Mouse (Mus musculus) thymus, adult 2 months (tissue): ENCODE data around the gene Lnpep. TPM values are rescaled to one million over a fixed set of nuclear protein-coding genes. Genes with fewer than 3 reads are reported as not detected.

Experiments used
- DNase-seq: peaks from one replicate; pipeline ENCODE4 v3.0.0; 2021
- H3K27ac ChIP-seq: fragments of 200-500 bp; 2 replicates; pipeline ENCODE4 v1.5.1; 2012; ENCODE audit warnings: low read length, control low read depth; ENCODE audit not compliant: control insufficient read depth, insufficient read depth
- H3K27me3 ChIP-seq: fragments of 200-500 bp; 2 replicates; pipeline ENCODE4 v1.6.1; 2012; ENCODE audit warnings: mild to moderate bottlenecking, low read length, moderate library complexity, mixed read lengths; ENCODE audit not compliant: control insufficient read depth, insufficient read depth
- H3K36me3 ChIP-seq: fragments of 200-500 bp; 2 replicates; pipeline ENCODE4 v1.6.1; 2012; ENCODE audit warnings: mild to moderate bottlenecking, low read length, moderate library complexity; ENCODE audit not compliant: control insufficient read depth, insufficient read depth
- H3K4me1 ChIP-seq: fragments of 200-500 bp; replicated peaks from 2 replicates; pipeline ENCODE4 v1.6.1; 2012; ENCODE audit warnings: low read length; ENCODE audit not compliant: control insufficient read depth, insufficient read depth
- H3K4me3 ChIP-seq: fragments of 200-500 bp; 2 replicates; pipeline ENCODE4 v1.5.1; 2012; ENCODE audit warnings: mild to moderate bottlenecking, low read length, control low read depth, moderate library complexity; ENCODE audit not compliant: control insufficient read depth, insufficient read depth
- CTCF ChIP-seq: fragments of 200-500 bp; IDR thresholded peaks from 2 replicates; pipeline ENCODE4 v1.5.1; 2012; ENCODE audit warnings: mild to moderate bottlenecking, control low read depth, low read length, moderate library complexity, borderline replicate concordance; ENCODE audit not compliant: control insufficient read depth, poor library complexity, insufficient read depth; ENCODE audit errors: extremely low read depth
- POLR2A ChIP-seq: fragments of 200-500 bp; IDR thresholded peaks from 2 replicates; pipeline ENCODE4 v1.6.1; 2012; ENCODE audit warnings: mild to moderate bottlenecking, low read length, control low read depth, moderate library complexity; ENCODE audit not compliant: control insufficient read depth, poor library complexity, insufficient read depth; ENCODE audit errors: extremely low read depth
- WGBS: fragments of 180-500 bp; shearing (Covaris S2); methylation state at CpG from one replicate; pipeline ENCODE4 v1.1.7; 2018; 5-methylcytosine and 5-hydroxymethylcytosine counted together
- polyA plus RNA-seq: library from polyadenylated mRNA; depleted of rRNA; stranded (reverse); fragments of >200 nt; gene quantifications from 2 replicates; pipeline ENCODE4 v1.2.3, GENCODE M21; 2012

Gene Lnpep
- polyA plus RNA-seq, 1 experiment = 19.4 TPM

- Histone ChIP-seq H3K27ac (no peak overlapping the region), H3K36me3 (peaks cover 15% of the 10 kb centered on the region), H3K4me1 (no peaks in the 10 kb centered on the region), H3K27me3 (no peaks in the 10 kb centered on the region), H3K4me3 (no peak overlapping the region)
- TF ChIP-seq CTCF = no peak
- TF ChIP-seq POLR2A = no peak
- no peak for DNase-seq
- WGBS = 49% methylated on average over 3 of the region's 3 CpGs
Measured at GRCm38 (mm10) chr17:17581234-17581633, 43.6 kb downstream of the Lnpep start.

GRCm38 (mm10) chr17:17576399-17576798 is 48.5 kb downstream of the Lnpep start:
- H3K27me3 ChIP-seq = no peaks in the 10 kb centered on the region
- WGBS = 97% methylated on average over 9 of the region's 9 CpGs
- no peak for TF ChIP-seq POLR2A
- no peak for TF ChIP-seq CTCF
- no peak for DNase-seq
- no peaks in the 10 kb centered on the region for H3K4me1 ChIP-seq
- H3K4me3 ChIP-seq = no peak overlapping the region
- H3K27ac ChIP-seq = no peak overlapping the region
- peaks cover 60% of the 10 kb centered on the region for H3K36me3 ChIP-seq

GRCm38 (mm10) chr17:17567071-17567470 is 57.8 kb downstream of the Lnpep start:
- WGBS = 79% methylated on average over 3 of the region's 3 CpGs
- Histone ChIP-seq H3K27me3 (no peaks in the 10 kb centered on the region), H3K27ac (no peak overlapping the region), H3K4me3 (no peak overlapping the region), H3K36me3 (peaks cover 44% of the 10 kb centered on the region), H3K4me1 (no peaks in the 10 kb centered on the region)
- TF ChIP-seq CTCF = no peak
- TF ChIP-seq POLR2A = no peak
- peak; percentile 25 for DNase-seq

- Histone ChIP-seq H3K27ac (no peak overlapping the region), H3K27me3 (no peaks in the 10 kb centered on the region), H3K36me3 (peaks cover 34% of the 10 kb centered on the region), H3K4me1 (no peaks in the 10 kb centered on the region), H3K4me3 (no peak overlapping the region)
- no peak for TF ChIP-seq POLR2A
- TF ChIP-seq CTCF = no peak
- no peak for DNase-seq
- 95% methylated on average over 3 of the region's 3 CpGs for WGBS
Measured at GRCm38 (mm10) chr17:17548958-17549357, 75.9 kb downstream of the Lnpep start.

- H3K27me3 ChIP-seq = no peaks in the 10 kb centered on the region
- H3K4me3 ChIP-seq = no peak overlapping the region
- H3K4me1 ChIP-seq = no peaks in the 10 kb centered on the region
- TF ChIP-seq CTCF = no peak
- no peak for TF ChIP-seq POLR2A
- H3K36me3 ChIP-seq = peaks cover 42% of the 10 kb centered on the region
- no peak overlapping the region for H3K27ac ChIP-seq
- DNase-seq = no peak
Measured at GRCm38 (mm10) chr17:17531338-17531737, 93.5 kb downstream of the Lnpep start.

- H3K27ac ChIP-seq = no peak overlapping the region
- no peak for DNase-seq
- no peaks in the 10 kb centered on the region for H3K4me1 ChIP-seq
- no peaks in the 10 kb centered on the region for H3K36me3 ChIP-seq
- no peak overlapping the region for H3K4me3 ChIP-seq
- TF ChIP-seq POLR2A (no peak), CTCF (no peak)
- 88% methylated on average over 4 of the region's 4 CpGs for WGBS
- no peaks in the 10 kb centered on the region for H3K27me3 ChIP-seq
Measured at GRCm38 (mm10) chr17:17516384-17517016, 108.3 kb downstream of the Lnpep start.

GRCm38 (mm10) chr17:17506677-17507076 is 118.2 kb downstream of the Lnpep start:
- no peaks in the 10 kb centered on the region for H3K36me3 ChIP-seq
- H3K4me1 ChIP-seq = no peaks in the 10 kb centered on the region
- H3K27ac ChIP-seq = no peak overlapping the region
- no peak for DNase-seq
- no peaks in the 10 kb centered on the region for H3K27me3 ChIP-seq
- WGBS = 94% methylated on average over 10 of the region's 10 CpGs
- no peak overlapping the region for H3K4me3 ChIP-seq
- TF ChIP-seq POLR2A (no peak), CTCF (no peak)

- no peaks in the 10 kb centered on the region for H3K4me1 ChIP-seq
- H3K27ac ChIP-seq = no peak overlapping the region
- 82% methylated on average over 3 of the region's 3 CpGs for WGBS
- H3K36me3 ChIP-seq = no peaks in the 10 kb centered on the region
- TF ChIP-seq CTCF (no peak), POLR2A (no peak)
- H3K4me3 ChIP-seq = no peak overlapping the region
- no peaks in the 10 kb centered on the region for H3K27me3 ChIP-seq
- DNase-seq = no peak
Measured at GRCm38 (mm10) chr17:17499278-17499677, 125.6 kb downstream of the Lnpep start.
